Mouse (Mus musculus): ENCODE results near the gene Rasal3. TPM values are rescaled to one million over a fixed set of nuclear protein-coding genes. Genes with fewer than 3 reads are reported as not detected.

Rasal3 gene
- total RNA-seq, 1 experiment from 2014 or later, result 34.9 TPM

- ATAC-seq (replicated peaks; ENCODE audit: low read depth, poor library complexity, severe bottlenecking), result no peak
Observed at GRCm38 (mm10) chr17:32356766-32357760, 46.3 kb downstream of the Rasal3 start.

DNA sequence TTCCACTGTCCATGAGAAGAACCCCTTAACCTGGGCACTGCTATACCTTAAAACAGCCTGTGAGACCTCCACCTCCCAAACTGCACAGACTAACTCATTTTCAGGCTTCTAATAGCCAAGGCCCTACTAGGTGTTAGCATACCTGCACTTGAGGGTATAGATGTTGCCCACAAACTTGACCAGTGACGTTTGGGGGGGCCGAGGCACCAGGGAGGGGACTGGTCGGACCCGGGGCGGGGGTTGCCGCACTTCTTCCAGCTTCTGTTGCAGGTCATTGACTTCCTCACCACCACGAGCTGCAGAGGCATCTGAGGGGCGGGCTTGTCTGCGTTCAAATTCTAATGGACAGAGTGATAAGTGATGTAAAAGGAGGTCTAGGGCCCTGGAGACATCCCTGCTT lies 47.1 kb downstream of the Rasal3 start:
- ATAC-seq (replicated peaks; ENCODE audit: low read depth, poor library complexity, severe bottlenecking), result no peak

- no peak for ATAC-seq (replicated peaks; ENCODE audit: low read depth, poor library complexity, severe bottlenecking)
Observed at GRCm38 (mm10) chr17:32355031-32355430, 48.4 kb downstream of the Rasal3 start.

DNA sequence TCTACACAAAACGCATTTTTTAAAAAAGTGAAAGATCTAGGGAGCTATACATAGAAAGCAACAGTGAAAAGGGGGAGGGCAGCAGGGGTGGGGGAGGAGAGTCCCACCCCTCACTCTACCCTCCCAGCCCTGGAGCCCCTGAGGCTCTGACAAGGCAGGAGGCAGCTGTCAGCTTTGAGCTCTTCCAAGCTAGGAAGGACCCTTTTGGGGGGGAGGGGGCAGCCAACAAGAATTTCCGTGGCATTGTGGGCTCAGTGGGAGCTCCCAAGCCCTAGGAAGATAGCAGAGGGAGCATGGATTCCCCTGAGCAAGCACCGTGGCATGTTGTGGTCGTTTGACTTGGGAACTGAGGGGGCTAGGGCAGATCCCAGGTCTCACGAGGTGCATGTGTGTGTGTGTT lies 49.2 kb downstream of the Rasal3 start:
- ATAC-seq (replicated peaks; ENCODE audit: low read depth, poor library complexity, severe bottlenecking), result no peak

- ATAC-seq (replicated peaks; ENCODE audit: low read depth, poor library complexity, severe bottlenecking), result no peak
Observed at GRCm38 (mm10) chr17:32353696-32354095, 49.7 kb downstream of the Rasal3 start.

- no peak for ATAC-seq (replicated peaks; ENCODE audit: low read depth, poor library complexity, severe bottlenecking)
Observed at GRCm38 (mm10) chr17:32351726-32352125, 51.7 kb downstream of the Rasal3 start.

DNA sequence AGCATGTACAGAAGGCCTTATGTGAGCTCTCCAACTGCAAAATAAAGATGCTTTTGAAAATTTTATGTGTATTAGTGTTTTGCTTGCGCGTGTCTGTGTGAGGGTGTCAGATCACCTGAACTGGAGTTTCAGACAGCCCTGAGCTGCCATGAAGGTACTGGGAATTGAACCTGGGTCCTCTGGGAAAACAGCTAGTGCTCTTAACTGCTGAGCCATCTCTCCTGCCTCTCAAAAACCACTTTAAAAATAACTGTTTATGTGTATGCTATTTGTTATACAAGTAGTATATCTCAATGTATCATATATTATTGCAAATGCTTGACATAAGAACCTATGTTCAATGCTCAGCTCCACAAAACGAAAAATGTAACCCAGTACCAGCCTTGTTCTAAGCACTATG lies 52.1 kb downstream of the Rasal3 start:
- no peak for ATAC-seq (replicated peaks; ENCODE audit: low read depth, poor library complexity, severe bottlenecking)

GRCm38 (mm10) chr17:32350382-32350983 lies 52.9 kb downstream of the Rasal3 start, which contains the start of gene Akap8l:
Gene Akap8l, minus strand, starts transcription at chr17:32350607.
- ATAC-seq (replicated peaks; ENCODE audit: low read depth, poor library complexity, severe bottlenecking), result peak; percentile 93

DNA sequence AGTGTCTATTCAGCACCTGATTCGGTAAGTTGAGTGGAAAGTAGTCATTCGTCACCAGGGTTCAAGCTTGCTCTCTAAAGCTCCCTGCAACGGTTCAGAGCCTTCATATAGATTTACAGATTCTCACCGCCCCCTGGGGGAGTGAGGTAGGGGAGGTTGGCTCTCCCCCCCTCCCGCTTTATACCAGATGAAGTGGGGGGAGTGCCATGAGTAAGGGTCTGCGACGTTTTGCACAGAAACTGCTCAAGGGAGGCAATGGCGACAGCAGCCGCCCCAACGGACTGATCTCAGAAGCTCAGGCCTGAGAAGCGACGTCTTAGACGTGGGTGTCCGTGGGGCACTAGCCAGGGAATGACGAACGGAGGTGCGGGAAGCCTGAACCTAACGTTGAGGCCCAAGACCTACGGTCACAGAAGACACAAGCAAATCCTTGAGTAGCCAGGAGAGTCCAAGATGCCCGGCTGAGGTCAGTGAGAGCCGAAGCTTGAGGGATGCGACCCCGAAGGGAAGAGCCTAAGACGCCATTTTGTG lies 53.5 kb downstream of the Rasal3 start:
- ATAC-seq (replicated peaks; ENCODE audit: low read depth, poor library complexity, severe bottlenecking), result 0 out of 2 replicates have a peak, but pooled peaks have one; percentile 1

DNA sequence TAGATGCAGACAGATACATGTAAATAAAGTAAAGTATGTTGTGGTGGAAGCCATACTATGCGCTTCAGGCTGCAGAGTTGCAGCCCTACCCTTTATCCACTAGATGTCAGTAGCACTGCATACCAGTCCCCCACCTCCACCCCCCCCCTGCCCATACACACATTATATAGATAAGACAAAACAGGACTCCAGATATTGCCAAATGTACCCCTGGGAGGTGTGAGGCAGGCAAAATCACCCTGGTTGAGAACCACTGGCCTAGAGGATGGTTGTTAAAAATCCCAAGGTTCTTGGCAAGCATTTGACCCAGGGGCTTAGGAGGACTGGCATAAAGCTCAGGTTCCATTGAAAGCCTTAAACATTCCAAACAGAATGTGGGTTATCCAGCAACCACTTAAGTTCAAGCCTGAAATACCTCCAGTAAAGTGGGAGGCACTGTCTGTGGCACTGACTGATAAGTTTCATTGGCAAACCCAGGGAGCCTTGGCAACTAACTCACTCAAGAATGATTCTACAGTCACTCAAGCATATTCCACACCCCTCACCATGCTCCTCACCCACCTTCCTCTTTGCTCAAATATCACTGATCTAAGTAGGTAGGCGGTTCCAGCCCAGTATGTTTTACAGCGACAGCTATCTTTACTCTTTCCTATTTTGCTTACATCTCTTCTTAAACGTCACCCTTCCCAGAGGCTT lies 54.2 kb downstream of the Rasal3 start:
- ATAC-seq (replicated peaks; ENCODE audit: low read depth, poor library complexity, severe bottlenecking), result peak; percentile 55

DNA sequence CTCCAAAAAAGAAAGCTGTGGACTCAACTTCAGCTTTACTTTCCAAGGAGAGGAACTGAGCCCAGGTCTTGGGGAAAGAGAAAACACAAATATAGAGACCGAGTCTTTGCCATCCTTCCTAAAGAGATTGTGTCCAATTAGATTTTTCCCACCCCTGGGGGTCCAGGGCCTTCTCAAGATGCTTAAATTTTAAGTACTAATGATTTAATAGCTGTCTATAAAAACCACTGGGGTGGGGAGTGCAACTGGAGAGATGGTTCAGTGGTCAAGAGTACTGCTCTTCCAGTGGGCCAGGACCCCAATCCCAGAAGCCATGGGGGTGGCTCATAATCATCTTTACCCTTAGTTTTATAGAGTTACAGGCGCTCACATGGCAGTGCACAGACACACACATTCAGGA lies 55.0 kb downstream of the Rasal3 start:
- ATAC-seq (replicated peaks; ENCODE audit: low read depth, poor library complexity, severe bottlenecking), result no peak

GRCm38 (mm10) chr17:32341102-32341501 lies 62.3 kb downstream of the Rasal3 start:
- no peak for ATAC-seq (replicated peaks; ENCODE audit: low read depth, poor library complexity, severe bottlenecking)

Other genes starting within 250 kb of the Rasal3 start
- 0.05 and 0.18 TPM in 2 replicates for gene Notch3, start 236.7 kb downstream of the Rasal3 start, total RNA-seq (2017)
- not detected in 2 replicates for gene Ephx3, start 214.0 kb downstream of the Rasal3 start, total RNA-seq (2017)
- 22.5 and 58.5 TPM in 2 replicates for gene Brd4, start 118.9 kb downstream of the Rasal3 start, total RNA-seq (2017)
- 146 and 161 TPM in 2 replicates for gene Akap8, start 82.3 kb downstream of the Rasal3 start, total RNA-seq (2017)
- gene Akap8l, start 53.0 kb downstream of the Rasal3 start, total RNA-seq (2017), result 87.8 and 101 TPM in 2 replicates
- 13.2 and 15.7 TPM in 2 replicates for gene Wiz, start 14.1 kb downstream of the Rasal3 start, total RNA-seq (2017)
- 4.5 and 7.1 TPM in 2 replicates for gene Pglyrp2, start 20.6 kb upstream of the Rasal3 start, total RNA-seq (2017)
- gene Cyp4f39, start 49.1 kb upstream of the Rasal3 start, total RNA-seq (2017), result 0.73 and 4.2 TPM in 2 replicates
- 0.50 and 2.0 TPM in 2 replicates for gene Cyp4f17, start 102.5 kb upstream of the Rasal3 start, total RNA-seq (2017)
- gene Cyp4f16, start 133.0 kb upstream of the Rasal3 start, total RNA-seq (2017), result 9.6 and 11.6 TPM in 2 replicates
- not detected in 2 replicates for gene Cyp4f37, start 217.7 kb upstream of the Rasal3 start, total RNA-seq (2017)